Mouse (Mus musculus) effector memory CD4-positive, alpha-beta T cell, adult 7 months (primary cell): Measurements from ENCODE around the gene Klk1b26. TPM values are rescaled to one million over a fixed set of nuclear protein-coding genes. Genes with fewer than 3 reads are reported as not detected.

Experiments
- polyA plus RNA-seq: library from polyadenylated mRNA; unstranded; fragments of 100-300 nt; shearing (Covaris generic); gene quantifications from one replicate; pipeline ENCODE4 v1.2.1, GENCODE M21; 2017

Klk1b26 gene
- polyA plus RNA-seq: not detected

DNA sequence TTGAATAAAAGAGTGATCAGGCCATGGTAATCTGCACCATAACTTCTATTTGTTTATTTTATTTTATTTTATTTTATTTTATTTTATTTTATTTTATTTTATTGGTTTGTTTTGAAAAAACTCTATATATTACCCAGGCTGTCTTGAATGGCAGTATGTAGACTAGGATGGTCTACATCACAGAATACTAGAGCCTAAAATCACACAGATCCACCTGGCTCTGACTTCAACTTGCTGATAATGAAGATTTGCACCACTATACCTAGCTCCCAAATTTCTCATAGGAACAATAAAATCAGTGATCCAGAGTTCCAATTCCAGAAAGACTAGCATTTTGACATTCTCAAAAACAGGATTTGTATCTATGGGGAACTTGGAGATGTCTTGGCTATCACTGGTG, at the start of gene Klk1b26:
Klk1b26 (plus strand) TSS at position 301 of the 400 bp plus-strand sequence.

DNA sequence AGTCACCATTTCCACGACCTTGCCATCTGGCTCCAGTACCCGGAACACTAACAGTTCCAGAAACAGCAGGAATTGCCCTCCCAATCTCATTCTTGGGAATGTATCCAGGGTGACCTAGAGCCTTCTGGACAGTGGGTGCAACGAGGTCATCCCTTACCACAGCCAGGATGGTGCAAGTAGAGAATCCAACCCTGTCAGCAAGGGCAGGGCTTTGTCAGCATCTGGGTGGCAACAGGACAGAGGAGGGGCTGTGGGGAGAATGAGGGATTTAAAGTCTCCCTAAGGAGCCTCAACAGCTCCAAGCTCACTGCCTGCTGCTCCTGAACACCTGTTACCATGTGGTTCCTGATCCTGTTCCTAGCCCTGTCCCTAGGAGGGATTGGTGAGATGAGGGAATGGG, 45.5 kb upstream of the Klk1b26 start, which contains the start of gene Klk1b1:
Klk1b1 (plus strand) TSS at position 301 of the 400 bp plus-strand sequence.

DNA sequence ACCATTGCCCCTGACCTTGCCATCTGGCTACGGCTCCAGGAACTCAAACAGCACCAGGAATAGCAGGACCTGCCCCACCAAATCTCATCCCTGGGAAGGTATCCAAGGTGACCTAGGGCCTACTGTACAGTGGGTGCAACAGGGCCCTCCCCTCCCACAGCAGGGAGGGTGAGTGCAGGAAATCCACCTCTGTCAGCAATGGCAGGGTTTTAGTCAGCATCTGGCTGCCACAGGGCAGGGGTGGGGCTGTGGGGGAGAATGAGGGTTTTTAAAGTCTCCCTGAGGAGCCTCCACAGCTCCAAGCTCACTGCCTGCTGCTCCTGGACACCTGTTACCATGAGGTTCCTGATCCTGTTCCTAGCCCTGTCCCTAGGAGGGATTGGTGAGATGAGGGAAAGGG, 36.2 kb upstream of the Klk1b26 start, which contains the start of gene Klk1b9:
Klk1b9 (plus strand) TSS at position 301 of the 400 bp plus-strand sequence.

DNA sequence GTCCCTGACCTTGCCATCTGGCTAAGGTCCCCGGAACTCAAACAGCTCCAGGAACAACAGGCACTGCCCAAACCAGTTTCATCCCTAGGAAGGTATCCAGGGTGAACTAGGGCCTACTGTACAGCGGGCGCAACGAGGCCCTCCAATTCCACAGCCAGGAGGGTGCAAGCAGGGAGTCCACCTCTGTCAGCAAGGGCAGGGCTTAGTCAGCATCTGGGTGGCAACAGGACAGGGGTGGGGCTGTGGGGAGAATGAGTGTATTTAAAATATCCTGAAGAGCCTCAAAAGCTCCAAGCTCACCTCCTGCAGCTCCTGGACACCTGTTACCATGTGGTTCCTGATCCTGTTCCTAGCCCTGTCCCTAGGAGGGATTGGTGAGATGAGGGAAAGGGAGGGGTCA, 16.4 kb upstream of the Klk1b26 start, which contains the start of gene Klk1b11:
Klk1b11 (plus strand) TSS at position 301 of the 400 bp plus-strand sequence.

DNA sequence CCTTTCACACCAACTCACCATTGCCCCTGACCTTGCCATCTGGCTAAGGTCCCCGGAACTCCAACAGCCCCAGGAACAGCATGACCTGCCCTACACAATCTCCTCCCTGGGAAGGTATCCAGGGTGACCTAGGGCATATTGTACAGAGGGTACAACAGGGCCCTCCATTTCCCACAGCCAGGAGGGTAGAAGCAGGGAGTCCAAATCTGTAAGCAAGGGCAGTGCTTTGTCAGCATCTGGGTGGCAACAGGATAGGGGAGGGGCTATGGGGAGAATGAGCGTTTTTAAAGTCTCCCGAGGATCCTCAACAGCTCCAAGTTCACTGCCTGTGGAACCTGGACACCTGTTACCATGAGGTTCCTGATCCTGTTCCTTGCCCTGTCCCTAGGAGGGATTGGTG, 40.0 kb downstream of the Klk1b26 start, which contains the start of gene Klk1b27:
Klk1b27 (plus strand) TSS at position 301 of the 400 bp plus-strand sequence.

Other genes with a start within 250 kb of the Klk1b26 start
- gene Klk12, start 243.3 kb upstream of the Klk1b26 start, polyA plus RNA-seq: not detected
- 0.30 TPM for gene Klk11, start 237.6 kb upstream of the Klk1b26 start, polyA plus RNA-seq
- 0.56 TPM for gene Klk10, start 231.1 kb upstream of the Klk1b26 start, polyA plus RNA-seq
- 0.60 TPM for gene Klk9, start 220.3 kb upstream of the Klk1b26 start, polyA plus RNA-seq
- gene Klk8, start 214.6 kb upstream of the Klk1b26 start, polyA plus RNA-seq: 41.3 TPM
- gene Klk7, start 200.9 kb upstream of the Klk1b26 start, polyA plus RNA-seq: not detected
- not detected for gene Klk6, start 187.7 kb upstream of the Klk1b26 start, polyA plus RNA-seq
- gene Klk5, start 170.2 kb upstream of the Klk1b26 start, polyA plus RNA-seq: not detected
- gene Klk4, start 131.0 kb upstream of the Klk1b26 start, polyA plus RNA-seq: not detected
- gene Klk15, start 78.4 kb upstream of the Klk1b26 start, polyA plus RNA-seq: not detected
- 0.90 TPM for gene Klk1b8, start 61.5 kb upstream of the Klk1b26 start, polyA plus RNA-seq
- not detected for gene Klk1b1, start 45.4 kb upstream of the Klk1b26 start, polyA plus RNA-seq
- not detected for gene Klk1b9, start 36.1 kb upstream of the Klk1b26 start, polyA plus RNA-seq
- gene Klk1b11, start 16.3 kb upstream of the Klk1b26 start, polyA plus RNA-seq: not detected
- not detected for gene Klk1b27, start 40.1 kb downstream of the Klk1b26 start, polyA plus RNA-seq
- gene Klk1b21, start 90.2 kb downstream of the Klk1b26 start, polyA plus RNA-seq: not detected
- not detected for gene Klk1b22, start 100.5 kb downstream of the Klk1b26 start, polyA plus RNA-seq
- not detected for gene Klk1b16, start 124.6 kb downstream of the Klk1b26 start, polyA plus RNA-seq
- not detected for gene Klk1b24, start 176.1 kb downstream of the Klk1b26 start, polyA plus RNA-seq
- not detected for gene Klk1b3, start 186.0 kb downstream of the Klk1b26 start, polyA plus RNA-seq
- gene Klk1b4, start 195.3 kb downstream of the Klk1b26 start, polyA plus RNA-seq: not detected
- gene Klk1b5, start 203.8 kb downstream of the Klk1b26 start, polyA plus RNA-seq: not detected
- not detected for gene Klk1, start 213.2 kb downstream of the Klk1b26 start, polyA plus RNA-seq
- not detected for gene Gm36864, start 224.0 kb downstream of the Klk1b26 start, polyA plus RNA-seq
- 0.62 TPM for gene 1700028J19Rik, start 234.5 kb downstream of the Klk1b26 start, polyA plus RNA-seq
- gene 2410002F23Rik, start 234.6 kb downstream of the Klk1b26 start, polyA plus RNA-seq: 218 TPM
- not detected for gene Acp4, start 245.2 kb downstream of the Klk1b26 start, polyA plus RNA-seq
- not detected for gene Gm15517, start 249.3 kb downstream of the Klk1b26 start, polyA plus RNA-seq